Mouse (Mus musculus) spleen, postnatal 4 days (tissue): ENCODE measurements around the gene Gucy2g.

Experiments used
- DNase-seq, 2 experiments: peaks; one replicate each; pipeline ENCODE4 v3.0.0; 2022; ENCODE audit warnings: low spot score in 2 of 2

Gene Gucy2g

GRCm38 (mm10) chr19:55247991-55248520, 7.0 kb upstream of the Gucy2g start:
- no peak for DNase-seq

GRCm38 (mm10) chr19:55247563-55247962, 6.5 kb upstream of the Gucy2g start:
- DNase-seq: no peak

GRCm38 (mm10) chr19:55244791-55245231, 3.8 kb upstream of the Gucy2g start:
- DNase-seq: no peak

- no peak for DNase-seq
Measured at GRCm38 (mm10) chr19:55239766-55240426, 1.1 kb downstream of the Gucy2g start.

GRCm38 (mm10) chr19:55236564-55236963, 4.5 kb downstream of the Gucy2g start:
- no peak for DNase-seq

GRCm38 (mm10) chr19:55236026-55236425, 5.0 kb downstream of the Gucy2g start:
- DNase-seq: no peak

- DNase-seq: peak in 1 of 2 experiments; percentile 22
Measured at GRCm38 (mm10) chr19:55232136-55232535, 8.9 kb downstream of the Gucy2g start.

GRCm38 (mm10) chr19:55231081-55231480, 10.0 kb downstream of the Gucy2g start:
- DNase-seq: no peak

GRCm38 (mm10) chr19:55227135-55227534, 13.9 kb downstream of the Gucy2g start:
- DNase-seq: no peak

GRCm38 (mm10) chr19:55226621-55227020, 14.4 kb downstream of the Gucy2g start:
- DNase-seq: no peak

GRCm38 (mm10) chr19:55222268-55222667, 18.8 kb downstream of the Gucy2g start:
- no peak for DNase-seq

- DNase-seq: no peak
Measured at GRCm38 (mm10) chr19:55221208-55221607, 19.8 kb downstream of the Gucy2g start.

GRCm38 (mm10) chr19:55219359-55219758, 21.7 kb downstream of the Gucy2g start:
- DNase-seq: no peak

GRCm38 (mm10) chr19:55218741-55219221, 22.3 kb downstream of the Gucy2g start:
- DNase-seq: peak; percentile 69 to 77

- peak; percentile 89 to 97 for DNase-seq
Measured at GRCm38 (mm10) chr19:55218192-55218739, 22.8 kb downstream of the Gucy2g start.

- no peak for DNase-seq
Measured at GRCm38 (mm10) chr19:55217365-55217764, 23.7 kb downstream of the Gucy2g start.

GRCm38 (mm10) chr19:55216876-55217275, 24.2 kb downstream of the Gucy2g start:
- DNase-seq: no peak

GRCm38 (mm10) chr19:55213617-55214340, 27.3 kb downstream of the Gucy2g start:
- DNase-seq: no peak

GRCm38 (mm10) chr19:55211698-55212097, 29.3 kb downstream of the Gucy2g start:
- DNase-seq: no peak

- DNase-seq: no peak
Measured at GRCm38 (mm10) chr19:55209084-55209483, 32.0 kb downstream of the Gucy2g start.

- DNase-seq: no peak
Measured at GRCm38 (mm10) chr19:55208654-55209053, 32.4 kb downstream of the Gucy2g start.

- no peak for DNase-seq
Measured at GRCm38 (mm10) chr19:55207746-55208538, 33.1 kb downstream of the Gucy2g start.
